Mouse (Mus musculus) cerebellum, adult 2 months (tissue): ENCODE data around the gene Etv2.
A peak's percentile ranks its signal among the peaks of the same experiment; 100 is the strongest.

Experiments used
- CTCF ChIP-seq: fragments of 200-500 bp; IDR thresholded peaks from 2 replicates; pipeline ENCODE4 v1.5.1; 2011; ENCODE audit warnings: low read depth, mild to moderate bottlenecking, control low read depth, low read length, moderate library complexity, borderline replicate concordance; ENCODE audit not compliant: insufficient read depth
- POLR2A ChIP-seq: fragments of 200-500 bp; IDR thresholded peaks from 2 replicates; pipeline ENCODE4 v1.6.1; 2011; ENCODE audit warnings: low read length, control low read depth, borderline replicate concordance; ENCODE audit not compliant: insufficient read depth

DNA sequence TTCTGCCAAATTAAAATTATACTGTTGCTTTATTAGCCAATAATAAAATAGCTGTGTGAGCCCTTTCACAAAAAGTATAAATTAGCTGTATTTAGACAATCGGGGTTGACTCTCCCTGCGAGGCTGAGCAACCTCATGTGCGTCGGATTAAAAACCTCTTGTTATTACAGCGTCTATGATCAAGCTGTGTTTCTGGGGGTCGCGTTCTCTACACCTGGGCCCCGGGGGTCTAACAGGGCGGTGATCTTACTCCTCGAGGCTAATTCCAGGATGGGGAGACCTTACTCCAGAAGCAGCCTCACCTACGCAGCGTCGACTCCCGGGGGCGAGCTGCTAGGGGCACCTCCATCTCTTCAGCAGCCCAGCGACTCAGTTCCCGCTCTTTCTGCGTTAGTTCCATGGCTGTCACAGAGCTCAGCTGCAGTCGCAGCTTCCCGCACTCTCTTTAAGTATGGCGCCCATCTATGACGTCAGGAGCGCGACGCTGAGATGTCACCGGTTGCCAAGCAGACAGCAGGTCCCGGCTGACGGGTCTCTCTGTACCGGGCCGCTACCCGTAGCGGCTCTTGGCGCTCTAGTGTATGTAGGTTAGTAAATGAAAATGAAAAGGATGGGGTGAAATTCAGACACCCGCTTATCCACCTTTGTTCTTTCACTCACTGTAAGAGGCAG, 29.0 kb upstream of the Etv2 start, which contains the start of gene Haus5:
- no peak for TF ChIP-seq CTCF
- TF ChIP-seq POLR2A: peak; percentile 82; the same call in 1 of the 2 replicates
